Mouse (Mus musculus) neural tube, embryonic 14.5 days (tissue): ENCODE results near the gene Sept9. TPM values are rescaled to one million over a fixed set of nuclear protein-coding genes. Genes with fewer than 3 reads are reported as not detected.
A peak's percentile ranks its signal among the peaks of the same experiment; 100 is the strongest.

Experiments
- ATAC-seq: fragments of 200-750 bp; cut with Nextera tagmentation; 2 replicates; pipeline ENCODE4 v1.8.0; 2017; ENCODE audit warnings: low read depth, mild to moderate bottlenecking, moderate TSS enrichment, moderate library complexity
- H3K27ac ChIP-seq: fragments of 300-500 bp; sonication (generic); 2 replicates; pipeline ENCODE4 v1.5.1; 2014; ENCODE audit warnings: low read depth, mild to moderate bottlenecking, control low read depth, low read length, moderate library complexity, mixed read lengths
- H3K27me3 ChIP-seq: fragments of 300-500 bp; sonication (generic); 2 replicates; pipeline ENCODE4 v1.6.1; 2014; ENCODE audit warnings: low read length; ENCODE audit not compliant: control insufficient read depth, insufficient read depth
- H3K36me3 ChIP-seq: fragments of 300-500 bp; sonication (generic); 2 replicates; pipeline ENCODE4 v1.6.1; 2014; ENCODE audit warnings: low read length, mixed read lengths; ENCODE audit not compliant: control insufficient read depth, insufficient read depth
- H3K4me1 ChIP-seq: fragments of 300-500 bp; sonication (generic); 2 replicates; pipeline ENCODE4 v1.6.1; 2014; ENCODE audit warnings: low read length; ENCODE audit not compliant: control insufficient read depth, insufficient read depth
- H3K4me2 ChIP-seq: fragments of 300-500 bp; sonication (generic); 2 replicates; pipeline ENCODE4 v1.6.1; 2014; ENCODE audit warnings: mild to moderate bottlenecking, low read depth, low read length, control low read depth
- H3K4me3 ChIP-seq: fragments of 300-500 bp; sonication (generic); 2 replicates; pipeline ENCODE4 v1.5.1; 2014; ENCODE audit warnings: low read depth, low read length, control low read depth, mixed read lengths
- H3K9ac ChIP-seq: fragments of 300-500 bp; sonication (generic); replicated peaks from 2 replicates; pipeline ENCODE4 v1.6.1; 2014; ENCODE audit warnings: low read depth, mild to moderate bottlenecking, control low read depth, low read length, mixed read lengths
- H3K9me3 ChIP-seq: fragments of 300-500 bp; sonication (generic); 2 replicates; pipeline ENCODE4 v1.6.1; 2016; ENCODE audit warnings: low read length; ENCODE audit not compliant: control insufficient read depth
- WGBS: fragments of 180-500 bp; shearing (Covaris S2); extraction: QIAGEN DNeasy Blood & Tissue Kit; methylation state at CpG from one replicate; pipeline ENCODE4 v1.1.7; 2014; 5-methylcytosine and 5-hydroxymethylcytosine counted together
- polyA plus RNA-seq: library from polyadenylated mRNA; unstranded; fragments of >200 nt; fragmentation: Nextera tagmentation; extraction: Ambion mirVana; gene quantifications from 2 replicates; pipeline ENCODE4 v1.2.1, GENCODE M21; 2014

Gene Sept9
- polyA plus RNA-seq, 1 experiment from 2014 or later, result 70.6 TPM

- Histone ChIP-seq H3K4me2 (no peak overlapping the region), H3K4me1 (no peaks in the 10 kb centered on the region), H3K36me3 (peaks cover 51% of the 10 kb centered on the region), H3K9me3 (no peaks in the 10 kb centered on the region), H3K27ac (no peak overlapping the region), H3K9ac (no peak overlapping the region), H3K27me3 (no peaks in the 10 kb centered on the region), H3K4me3 (no peak overlapping the region)
- 41% methylated on average over 8 of the region's 8 CpGs for WGBS
- ATAC-seq, result peak; percentile 76
Observed at GRCm38 (mm10) chr11:117357916-117358639, 158.6 kb downstream of the Sept9 start.

- ATAC-seq, result no peak
- Histone ChIP-seq H3K27ac (no peak overlapping the region), H3K9ac (no peak overlapping the region), H3K4me1 (no peaks in the 10 kb centered on the region), H3K27me3 (no peaks in the 10 kb centered on the region), H3K9me3 (no peaks in the 10 kb centered on the region), H3K4me3 (no peak overlapping the region), H3K36me3 (peaks cover 44% of the 10 kb centered on the region), H3K4me2 (no peak overlapping the region)
- WGBS, result 89% methylated on average over 10 of the region's 10 CpGs
Observed at GRCm38 (mm10) chr11:117359161-117359560, 159.7 kb downstream of the Sept9 start.

- H3K4me1 ChIP-seq, result no peaks in the 10 kb centered on the region
- H3K9me3 ChIP-seq, result no peaks in the 10 kb centered on the region
- WGBS, result 68% methylated on average over 5 of the region's 5 CpGs
- ATAC-seq, result no peak
- H3K36me3 ChIP-seq, result peaks cover 37% of the 10 kb centered on the region
- H3K9ac ChIP-seq, result no peak overlapping the region
- no peaks in the 10 kb centered on the region for H3K27me3 ChIP-seq
- no peak overlapping the region for H3K4me3 ChIP-seq
- no peak overlapping the region for H3K27ac ChIP-seq
- no peak overlapping the region for H3K4me2 ChIP-seq
Observed at GRCm38 (mm10) chr11:117359870-117360269, 160.4 kb downstream of the Sept9 start.

GRCm38 (mm10) chr11:117360561-117360960, 161.1 kb downstream of the Sept9 start:
- Histone ChIP-seq H3K36me3 (peaks cover 30% of the 10 kb centered on the region), H3K27me3 (no peaks in the 10 kb centered on the region), H3K9me3 (no peaks in the 10 kb centered on the region), H3K4me2 (no peak overlapping the region), H3K9ac (no peak overlapping the region), H3K27ac (no peak overlapping the region), H3K4me1 (no peaks in the 10 kb centered on the region), H3K4me3 (no peak overlapping the region)
- no peak for ATAC-seq
- 82% methylated on average over 7 of the region's 7 CpGs for WGBS

GRCm38 (mm10) chr11:117362307-117362706, 162.8 kb downstream of the Sept9 start:
- 88% methylated on average over 2 of the region's 2 CpGs for WGBS
- no peaks in the 10 kb centered on the region for H3K9me3 ChIP-seq
- peaks cover 19% of the 10 kb centered on the region for H3K36me3 ChIP-seq

GRCm38 (mm10) chr11:117363918-117364317, 164.5 kb downstream of the Sept9 start:
- Histone ChIP-seq H3K4me3 (no peak overlapping the region), H3K9ac (no peak overlapping the region), H3K27me3 (no peaks in the 10 kb centered on the region), H3K9me3 (no peaks in the 10 kb centered on the region), H3K4me2 (no peak overlapping the region), H3K27ac (no peak overlapping the region), H3K4me1 (no peaks in the 10 kb centered on the region), H3K36me3 (peaks cover 13% of the 10 kb centered on the region)
- ATAC-seq, result no peak
- WGBS, result 72% methylated on average over 3 of the region's 3 CpGs

More at GRCm38 (mm10) chr11:117362307-117362706, 162.8 kb downstream of the Sept9 start:
- Histone ChIP-seq H3K4me2 (no peak overlapping the region), H3K27ac (no peak overlapping the region), H3K9ac (no peak overlapping the region), H3K4me1 (no peaks in the 10 kb centered on the region), H3K27me3 (no peaks in the 10 kb centered on the region), H3K4me3 (no peak overlapping the region)
- ATAC-seq, result no peak

GRCm38 (mm10) chr11:117366426-117366825, 167.0 kb downstream of the Sept9 start:
- ATAC-seq, result no peak
- 18% methylated on average over 3 of the region's 3 CpGs for whole genome bisulfite sequencing

GRCm38 (mm10) chr11:117366861-117367357, 167.4 kb downstream of the Sept9 start:
- H3K27ac ChIP-seq, result no peak overlapping the region
- 83% methylated on average over 7 of the region's 7 CpGs for WGBS

More at GRCm38 (mm10) chr11:117366426-117366825, 167.0 kb downstream of the Sept9 start:
- H3K36me3 ChIP-seq, result peaks cover 4% of the 10 kb centered on the region; the same call in 1 of the 2 replicates
- no peaks in the 10 kb centered on the region for H3K27me3 ChIP-seq
- H3K9ac ChIP-seq, result no peak overlapping the region
- no peaks in the 10 kb centered on the region for H3K9me3 ChIP-seq
- H3K4me2 ChIP-seq, result no peak overlapping the region
- no peak overlapping the region for H3K27ac ChIP-seq
- no peaks in the 10 kb centered on the region for H3K4me1 ChIP-seq
- no peak overlapping the region for H3K4me3 ChIP-seq

GRCm38 (mm10) chr11:117367937-117368336, 168.5 kb downstream of the Sept9 start:
- Histone ChIP-seq H3K4me1 (no peaks in the 10 kb centered on the region), H3K36me3 (no peaks in the 10 kb centered on the region), H3K4me3 (no peak overlapping the region), H3K27me3 (no peaks in the 10 kb centered on the region), H3K4me2 (no peak overlapping the region), H3K9ac (no peak overlapping the region), H3K9me3 (no peaks in the 10 kb centered on the region), H3K27ac (no peak overlapping the region)
- no peak for ATAC-seq
- 92% methylated on average over 6 of the region's 6 CpGs for WGBS

More at GRCm38 (mm10) chr11:117366861-117367357, 167.4 kb downstream of the Sept9 start:
- Histone ChIP-seq H3K36me3 (no peaks in the 10 kb centered on the region), H3K4me3 (no peak overlapping the region), H3K4me1 (no peaks in the 10 kb centered on the region), H3K9ac (no peak overlapping the region), H3K27me3 (no peaks in the 10 kb centered on the region), H3K9me3 (no peaks in the 10 kb centered on the region), H3K4me2 (no peak overlapping the region)
- no peak for ATAC-seq
